Mouse (Mus musculus) urinary bladder, postnatal 10 days (tissue): ENCODE measurements around the gene Unc13d.
"Not testable (repeated sequence)": the region's sequence is repeated elsewhere in the genome, so short reads cannot be mapped to it uniquely, and the experiment has no call there.

ENCODE experiments used
- DNase-seq: peaks from one replicate; pipeline ENCODE4 v3.0.0; 2022; ENCODE audit warnings: low spot score

The Unc13d gene

DNA sequence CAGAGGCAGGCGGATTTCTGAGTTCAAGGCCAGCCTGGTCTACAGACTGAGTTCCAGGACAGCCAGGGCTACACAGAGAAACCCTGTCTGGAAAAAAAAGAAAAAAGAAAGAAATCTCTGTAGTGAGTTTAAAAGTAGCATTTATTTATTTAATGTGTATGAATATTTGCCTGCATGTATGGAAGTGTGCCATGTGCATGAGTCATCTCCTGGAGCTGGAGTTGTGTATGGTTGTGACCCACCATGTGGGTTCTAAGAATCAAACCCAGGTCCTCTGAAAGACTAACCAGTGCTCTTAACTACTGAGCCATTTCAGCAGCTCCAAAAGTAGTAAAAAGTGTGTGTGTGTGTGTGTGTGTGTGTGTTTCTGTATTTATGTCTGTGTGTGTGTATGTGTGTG lies 34.5 kb downstream of the Unc13d start:
- DNase-seq: no peak

- no peak for DNase-seq
These were observed 35.2 kb downstream of the Unc13d start for GRCm38 (mm10) chr11:116042372-116043138.

- no peak for DNase-seq
These were observed 35.9 kb downstream of the Unc13d start for GRCm38 (mm10) chr11:116041833-116042232.

- no peak for DNase-seq
These were observed 37.2 kb downstream of the Unc13d start for GRCm38 (mm10) chr11:116040593-116040992.

DNA sequence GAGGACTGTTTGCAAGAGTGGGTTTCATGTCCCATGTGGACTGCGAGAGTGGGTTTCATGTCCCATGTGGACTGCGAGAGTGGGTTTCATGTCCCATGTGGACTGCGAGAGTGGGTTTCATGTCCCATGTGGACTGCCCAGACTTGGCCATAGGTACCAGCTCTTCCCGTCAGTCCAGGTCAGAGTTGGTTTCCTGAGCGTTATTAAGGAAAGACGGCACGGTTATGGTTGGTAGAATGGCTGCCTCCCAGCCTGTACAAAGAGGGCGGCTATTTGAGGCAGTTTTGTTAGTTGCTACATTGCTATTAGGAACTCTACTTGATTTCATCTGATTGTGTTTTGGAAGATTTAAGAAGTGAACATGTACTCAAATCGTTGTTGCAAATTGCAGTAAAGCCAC lies 39.9 kb downstream of the Unc13d start:
- no peak for DNase-seq

DNA sequence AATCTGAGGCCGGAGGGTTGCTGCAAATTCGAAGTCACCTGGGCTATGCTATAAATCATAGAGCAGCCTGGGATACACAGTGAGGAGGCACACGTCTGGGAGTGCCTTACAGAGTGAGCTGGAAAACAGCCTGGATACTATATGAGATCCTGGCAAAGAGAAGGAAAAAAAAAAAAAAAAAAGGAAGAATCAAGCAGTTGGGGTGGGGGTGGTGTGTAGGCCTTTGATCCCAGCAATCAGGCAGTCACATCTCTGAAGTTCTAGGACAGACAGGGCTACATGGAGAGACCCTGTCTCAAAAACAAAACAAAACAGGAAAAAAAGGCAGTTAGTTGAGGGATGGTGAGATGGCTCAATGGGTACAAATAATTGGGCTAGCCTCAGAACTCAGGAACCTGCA lies 41.1 kb downstream of the Unc13d start:
- DNase-seq: no peak

- no peak for DNase-seq
These were observed 43.2 kb downstream of the Unc13d start for GRCm38 (mm10) chr11:116034584-116034983.

DNA sequence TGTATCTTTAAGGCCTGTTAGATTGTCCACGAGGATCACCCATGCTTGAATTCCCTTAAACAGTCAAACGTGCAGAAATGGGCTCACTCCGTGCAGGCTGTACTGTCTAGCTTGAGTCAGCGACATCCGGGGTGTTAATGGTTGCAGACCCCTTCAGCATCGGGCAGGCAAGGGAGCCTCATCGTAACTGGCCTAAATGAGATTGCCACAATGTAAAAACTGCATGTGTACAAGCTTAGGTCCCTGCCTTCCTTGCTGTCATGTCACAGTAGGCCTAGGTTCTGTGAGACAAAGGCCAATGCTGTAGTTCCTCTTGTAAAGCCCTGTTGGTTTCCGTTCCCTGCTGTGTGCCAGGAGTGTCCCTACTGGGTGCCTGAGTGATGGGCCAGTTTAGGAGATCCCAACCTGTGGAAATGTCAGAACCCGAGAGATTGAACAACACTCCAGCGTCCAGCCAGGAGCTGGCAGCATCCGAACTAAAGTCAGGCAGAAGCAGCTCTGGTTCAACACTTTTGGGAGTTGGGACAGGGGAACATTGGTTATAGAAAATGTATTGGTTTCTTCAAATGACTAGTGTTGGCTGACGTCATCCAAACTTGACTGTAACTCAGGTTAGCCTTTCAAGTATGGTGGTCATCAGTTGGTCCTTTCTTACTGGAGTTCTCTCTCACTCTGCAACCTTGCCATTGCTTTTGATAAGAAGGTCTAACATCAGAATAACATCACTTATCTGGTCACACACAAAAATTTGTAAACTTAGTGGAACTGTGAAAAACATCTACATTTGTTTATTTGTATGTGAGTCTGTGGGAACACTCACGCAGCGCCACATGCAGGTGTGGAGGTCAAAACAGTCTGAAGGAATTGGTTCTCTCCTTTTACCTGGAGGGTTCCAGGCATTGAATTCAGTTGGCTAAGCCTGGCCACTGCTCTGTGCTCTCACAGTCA lies 46.6 kb downstream of the Unc13d start:
- no peak for DNase-seq

GRCm38 (mm10) chr11:116030088-116030897 lies 47.5 kb downstream of the Unc13d start, which contains the start of gene Unk:
TSS of gene Unk (plus strand) at chr11:116030322.
- peak; percentile 87 for DNase-seq

- no peak for DNase-seq
These were observed 48.5 kb downstream of the Unc13d start for GRCm38 (mm10) chr11:116029086-116029865.

GRCm38 (mm10) chr11:116028177-116028865 lies 49.4 kb downstream of the Unc13d start:
- DNase-seq: no peak

DNA sequence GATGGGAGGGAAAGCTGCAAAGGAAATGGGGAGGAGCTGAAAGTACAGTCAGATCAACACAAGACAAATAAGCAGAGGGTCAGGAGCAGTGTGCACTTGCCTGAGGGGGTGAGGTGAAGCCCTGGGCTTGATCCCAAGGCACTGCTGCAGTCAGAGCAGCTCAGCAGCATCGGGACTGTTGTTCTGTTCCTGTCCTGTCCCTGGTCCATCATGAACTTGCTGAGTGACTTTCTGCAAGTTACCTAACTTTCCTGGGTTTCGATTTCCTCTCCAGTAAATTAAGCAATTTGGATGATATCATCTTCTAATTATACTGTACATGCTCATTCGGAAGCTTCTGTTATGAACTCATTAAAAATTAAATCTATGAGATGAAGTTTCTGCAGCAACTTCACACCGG lies 50.0 kb downstream of the Unc13d start, which contains the start of gene H3f3b:
Gene H3f3b, minus strand, starts transcription at position 207 of the 400 bp plus-strand sequence.
- no peak for DNase-seq

DNA sequence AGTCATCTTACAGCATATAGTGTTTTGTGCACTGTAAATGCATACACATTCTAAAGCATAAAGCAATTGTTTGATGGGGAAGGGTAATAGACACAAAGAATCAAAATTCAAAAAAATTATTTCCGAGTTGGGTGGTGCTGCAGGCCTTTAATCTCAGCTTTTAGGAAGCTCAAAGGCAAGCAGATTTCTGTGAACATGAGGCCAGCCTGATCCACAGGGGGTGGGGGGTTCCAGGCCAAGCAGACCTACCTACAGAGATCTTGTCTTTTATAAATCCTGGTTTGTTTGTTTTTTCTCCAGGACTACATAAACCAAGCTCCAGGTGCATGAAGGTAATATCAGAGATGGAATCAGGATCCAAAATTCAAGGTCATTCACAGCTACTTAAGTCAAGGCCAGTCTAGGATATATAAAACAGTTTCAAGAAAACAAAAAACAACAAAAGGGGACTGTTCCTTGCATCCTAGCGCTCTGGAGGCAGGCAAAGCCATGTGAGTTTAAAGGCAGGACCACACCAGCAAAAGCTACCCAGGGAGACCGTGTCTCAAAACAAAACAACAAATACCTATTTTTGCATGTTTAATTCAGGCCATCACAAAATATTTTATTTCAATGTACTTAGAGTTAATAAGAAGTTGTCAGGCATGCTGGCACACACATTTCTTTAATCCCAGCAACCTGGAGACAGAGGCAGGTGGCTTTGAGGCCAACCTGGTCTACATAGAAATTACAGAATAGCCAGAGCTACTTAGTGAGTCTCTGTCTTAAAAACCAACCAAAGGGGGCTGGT lies 52.5 kb downstream of the Unc13d start:
- DNase-seq: no peak

DNA sequence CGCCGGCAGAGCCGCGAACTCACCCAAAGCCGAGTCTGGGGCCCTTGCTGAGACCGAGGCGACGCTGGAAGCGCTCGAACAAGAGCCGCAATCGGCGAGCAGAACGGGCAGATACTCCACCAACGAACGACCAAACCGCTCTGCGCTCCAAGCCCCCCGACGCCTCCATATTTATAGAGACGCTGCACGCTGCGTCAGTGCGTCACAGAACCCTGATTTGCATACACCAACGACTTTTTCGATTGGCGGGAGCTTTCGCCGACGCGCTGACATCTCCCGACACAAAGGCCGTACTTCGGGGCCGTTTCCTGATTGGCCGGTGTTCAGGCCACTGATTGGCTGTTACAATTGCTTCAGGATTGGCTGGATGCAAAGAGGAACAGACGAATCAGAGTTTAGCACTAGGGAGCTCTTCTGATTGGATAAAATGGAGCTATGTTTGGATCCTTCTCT lies 53.4 kb downstream of the Unc13d start:
- DNase-seq: peak; percentile 84

DNA sequence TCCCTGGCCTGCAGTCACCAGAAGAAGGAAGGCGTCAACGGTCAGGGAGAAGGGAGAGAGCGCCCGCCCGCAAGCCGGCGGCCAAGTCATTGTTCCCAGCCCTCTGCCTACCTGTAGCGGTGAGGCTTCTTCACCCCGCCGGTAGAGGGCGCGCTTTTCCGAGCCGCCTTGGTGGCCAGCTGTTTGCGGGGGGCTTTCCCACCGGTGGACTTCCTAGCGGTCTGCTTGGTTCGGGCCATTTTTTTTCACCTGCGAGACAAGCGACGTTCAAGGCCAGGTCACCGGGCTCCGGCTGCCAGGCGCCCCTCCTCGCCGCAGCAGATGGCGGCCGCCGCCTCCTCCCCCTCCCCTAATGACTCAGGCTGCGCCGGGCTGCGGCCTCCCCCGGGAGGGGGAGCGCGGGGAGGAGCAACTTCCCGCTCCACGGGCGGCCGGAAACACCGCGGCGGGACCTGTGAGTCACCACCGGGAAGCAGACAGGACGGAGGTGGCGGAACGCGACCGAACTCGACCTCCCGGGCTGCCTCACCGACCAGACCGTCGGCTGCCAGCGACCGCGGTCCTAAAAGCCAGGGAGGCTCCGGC lies 53.9 kb downstream of the Unc13d start:
- peak; percentile 56 for DNase-seq

- not testable (repeated sequence) for DNase-seq
These were observed 54.5 kb downstream of the Unc13d start for GRCm38 (mm10) chr11:116023074-116023770.

DNA sequence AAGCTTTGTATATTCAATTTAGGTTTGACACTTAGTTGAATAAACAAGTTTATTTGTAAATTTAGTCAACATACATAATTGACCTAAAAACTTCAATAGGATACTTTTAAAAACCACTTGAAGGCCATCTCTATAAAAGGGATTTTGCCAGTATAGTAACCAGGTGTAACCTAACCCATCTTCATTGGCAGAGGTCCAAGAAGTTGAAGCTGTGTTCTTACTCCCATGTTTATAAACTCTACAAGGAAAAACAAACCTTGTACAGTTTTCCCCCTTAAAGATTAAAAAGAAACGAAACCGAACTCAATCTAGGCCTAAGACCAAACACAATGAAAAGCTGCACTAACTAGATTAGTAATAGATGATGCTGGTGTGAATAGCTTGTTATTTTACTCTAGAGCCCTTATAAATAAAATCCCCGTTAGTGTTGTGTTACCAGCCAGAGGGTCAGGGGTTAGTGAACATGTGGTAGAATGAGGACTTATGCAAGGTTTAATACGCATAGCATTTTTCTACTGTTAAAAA lies 55.4 kb downstream of the Unc13d start:
- no peak for DNase-seq
